Mouse (Mus musculus): Measurements from ENCODE around the gene Capn7.

The Capn7 gene

GRCm38 (mm10) chr14:31336369-31337155 lies at the start of gene Capn7:
Gene Capn7 (plus strand): TSS chr14:31336638.
- peak; percentile 100 for DNase-seq

GRCm38 (mm10) chr14:31313192-31313591 lies 23.2 kb upstream of the Capn7 start:
- no peak for DNase-seq

- DNase-seq: no peak
These were observed 19.8 kb upstream of the Capn7 start for GRCm38 (mm10) chr14:31316613-31317012.

- DNase-seq: no peak
These were observed 18.7 kb upstream of the Capn7 start for GRCm38 (mm10) chr14:31317754-31318153.

GRCm38 (mm10) chr14:31319546-31319945 lies 16.9 kb upstream of the Capn7 start:
- no peak for DNase-seq

- DNase-seq: no peak
These were observed 15.3 kb upstream of the Capn7 start for GRCm38 (mm10) chr14:31321181-31321580.

GRCm38 (mm10) chr14:31322191-31322590 lies 14.2 kb upstream of the Capn7 start:
- no peak for DNase-seq

GRCm38 (mm10) chr14:31323189-31323588 lies 13.2 kb upstream of the Capn7 start:
- DNase-seq: no peak

- DNase-seq: peak; percentile 33
These were observed 12.3 kb upstream of the Capn7 start, which contains the start of gene Dnah1 for GRCm38 (mm10) chr14:31323849-31324792. Gene Dnah1 (minus strand): TSS chr14:31323896.

- no peak for DNase-seq
These were observed 11.6 kb upstream of the Capn7 start for GRCm38 (mm10) chr14:31324851-31325250.

- no peak for DNase-seq
These were observed 10.9 kb upstream of the Capn7 start for GRCm38 (mm10) chr14:31325551-31325950.

GRCm38 (mm10) chr14:31326770-31327169 lies 9.7 kb upstream of the Capn7 start:
- DNase-seq: no peak

- DNase-seq: no peak
These were observed 9.2 kb upstream of the Capn7 start for GRCm38 (mm10) chr14:31327196-31327595.

GRCm38 (mm10) chr14:31327681-31328080 lies 8.8 kb upstream of the Capn7 start:
- no peak for DNase-seq

- no peak for DNase-seq
These were observed 6.7 kb upstream of the Capn7 start for GRCm38 (mm10) chr14:31329741-31330140.

- no peak for DNase-seq
These were observed 5.5 kb upstream of the Capn7 start for GRCm38 (mm10) chr14:31330957-31331356.

GRCm38 (mm10) chr14:31335765-31336164 lies 673 bp upstream of the Capn7 start:
- DNase-seq: no peak

GRCm38 (mm10) chr14:31337406-31337805 lies 968 bp downstream of the Capn7 start:
- no peak for DNase-seq

- DNase-seq: no peak
These were observed 1.5 kb downstream of the Capn7 start for GRCm38 (mm10) chr14:31337947-31338346.

- DNase-seq: no peak
These were observed 6.8 kb downstream of the Capn7 start for GRCm38 (mm10) chr14:31343241-31343640.

- DNase-seq: no peak
These were observed 8.9 kb downstream of the Capn7 start for GRCm38 (mm10) chr14:31345367-31345766.

GRCm38 (mm10) chr14:31362236-31362635 lies 25.8 kb downstream of the Capn7 start:
- no peak for DNase-seq

GRCm38 (mm10) chr14:31364589-31364988 lies 28.2 kb downstream of the Capn7 start:
- DNase-seq: no peak

GRCm38 (mm10) chr14:31365350-31365749 lies 28.9 kb downstream of the Capn7 start:
- DNase-seq: peak; percentile 75
